ENCODE assay signal across 18 mouse cellular contexts in the genomic region with DNA sequence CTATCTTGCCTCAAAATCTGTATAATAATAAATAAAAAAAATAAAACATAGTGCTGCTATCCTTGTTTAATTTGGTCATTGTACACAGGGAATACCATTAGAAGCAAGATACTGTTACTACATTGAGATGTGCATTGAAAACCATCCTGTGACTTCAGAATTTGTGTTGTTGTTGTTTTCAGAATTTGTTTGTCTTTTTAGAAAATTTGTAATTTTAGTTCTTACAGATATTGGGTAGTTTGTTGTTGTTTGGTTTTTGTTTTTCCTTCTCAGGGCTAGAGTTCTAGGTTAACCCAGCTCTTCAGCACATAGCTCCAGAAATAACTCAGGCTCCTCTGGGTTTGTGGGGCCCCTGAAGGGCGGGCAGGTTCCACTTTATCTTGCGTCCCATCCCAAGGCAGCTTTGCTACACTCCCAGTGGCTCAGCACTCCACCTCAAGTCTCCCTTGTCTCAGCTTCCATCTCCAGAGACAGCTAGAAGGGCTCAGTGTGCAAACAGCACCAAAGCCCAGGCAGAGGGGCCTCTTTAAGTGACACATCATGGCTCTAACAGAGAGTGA. TPM values are rescaled to one million over a fixed set of nuclear protein-coding genes. Genes with fewer than 3 reads are reported as not detected.
A peak's percentile ranks its signal among the peaks of the same experiment; 100 is the strongest.
DNase-seq lines count a peak whose midpoint lies in the region; ATAC-seq and TF ChIP-seq lines count a peak whose summit lies in the region.
"Had no signal": no experiment of that assay in that cellular context is flagged by ENCODE, and none has a peak within 500 bp of the region (broad histone marks: within the 10 kb centered on the region; RNA-seq: fewer than 3 reads in every experiment).

No protein-coding gene starts in this region.

- H3K9me3 ChIP-seq in heart, embryonic 15.5 days (replicated peaks) = no peaks in the 10 kb centered on the region
- H3K9me3 ChIP-seq in G1E (replicated peaks) = no peaks in the 10 kb centered on the region
- H3K9me3 ChIP-seq in embryonic facial prominence, embryonic 10.5 days = no peaks in the 10 kb centered on the region
- H3K9me3 ChIP-seq in liver, embryonic 12.5 days (replicated peaks) = no peaks in the 10 kb centered on the region
- H3K9me3 ChIP-seq: forebrain, embryonic 13.5 days had no signal

- H3K4me1 ChIP-seq in heart, embryonic 15.5 days (replicated peaks) = peaks cover 55% of the 10 kb centered on the region
- H3K4me1 ChIP-seq in G1E (ENCODE audit: insufficient read depth, low read depth, low read length) = peaks cover 86% of the 10 kb centered on the region
- peaks cover 68% of the 10 kb centered on the region for H3K4me1 ChIP-seq in embryonic facial prominence, embryonic 10.5 days
- peaks cover 95% of the 10 kb centered on the region for H3K4me1 ChIP-seq in liver, embryonic 12.5 days

- no peak overlapping the region for H3K4me2 ChIP-seq in heart, embryonic 15.5 days
- peak overlapping the region; percentile 66 for H3K4me2 ChIP-seq in liver, embryonic 12.5 days
- H3K4me2 ChIP-seq: forebrain, embryonic 13.5 days; lung, embryonic 14.5 days had no signal

- ATAC-seq in heart, embryonic 15.5 days (replicated peaks; ENCODE audit: insufficient number of reproducible peaks, insufficient read depth, low FRiP score, low read depth) = no peak
- peak; percentile 59 for ATAC-seq in G1E (ENCODE audit: extremely low read depth, insufficient number of reproducible peaks, low FRiP score, poor library complexity, severe bottlenecking)
- ATAC-seq in liver, embryonic 12.5 days = peak; percentile 92
- ATAC-seq: forebrain, embryonic 13.5 days; midbrain, embryonic 16.5 days had no signal

- no peak for TF ChIP-seq CTCF in G1E (IDR thresholded peaks at IDR 0.05; ENCODE audit: low read depth, low read length)

- WGBS in heart, embryonic 15.5 days = 25% methylated on average over 2 of the region's 2 CpGs
- 15% methylated on average over 2 of the region's 2 CpGs for WGBS in embryonic facial prominence, embryonic 10.5 days
- WGBS in liver, embryonic 12.5 days (ENCODE audit: insufficient replicate concordance) = 8% methylated on average over 2 of the region's 2 CpGs

- DNase-seq in heart, postnatal 36 days = no peak
- no peak for DNase-seq in G1E (ENCODE audit: low spot score)
- peak; percentile 24 for DNase-seq in embryonic facial prominence, embryonic 10.5 days (ENCODE audit: low spot score)
- no peak for DNase-seq in cerebellum, postnatal 4 days (ENCODE audit: low spot score in 2 of 2)
- no peak for DNase-seq in layer of hippocampus, adult 18-20 months (ENCODE audit: low spot score in 2 of 2)
- DNase-seq in cerebellum, adult 9-11 months = no peak
- DNase-seq: cerebellum, postnatal 36 days; gastrocnemius, postnatal 25 days; lung, embryonic 14.5 days had no signal

- intact Hi-C loops in heart, postnatal 36 days (cut with DNase I) = loop anchor here (2.0 kb wide), 1 partner anchor 19 kb away; a partner anchor contains a TSS

- no peak overlapping the region for H3K9ac ChIP-seq in heart, embryonic 15.5 days
- peak overlapping the region; percentile 71 for H3K9ac ChIP-seq in liver, embryonic 12.5 days
- H3K9ac ChIP-seq: forebrain, embryonic 13.5 days; lung, embryonic 14.5 days had no signal

- no peaks in the 10 kb centered on the region for H3K27me3 ChIP-seq in heart, embryonic 15.5 days
- no peaks in the 10 kb centered on the region for H3K27me3 ChIP-seq in G1E (ENCODE audit: insufficient read depth, low read length)
- no peaks in the 10 kb centered on the region for H3K27me3 ChIP-seq in embryonic facial prominence, embryonic 10.5 days (replicated peaks; ENCODE audit: low read depth, poor library complexity, severe bottlenecking)
- H3K27me3 ChIP-seq in liver, embryonic 12.5 days (replicated peaks) = no peaks in the 10 kb centered on the region
- H3K27me3 ChIP-seq: forebrain, embryonic 13.5 days had no signal

- H3K36me3 ChIP-seq in heart, embryonic 15.5 days = peaks cover 16% of the 10 kb centered on the region
- H3K36me3 ChIP-seq in G1E (replicated peaks) = peaks cover 73% of the 10 kb centered on the region
- peaks cover 22% of the 10 kb centered on the region for H3K36me3 ChIP-seq in embryonic facial prominence, embryonic 10.5 days (replicated peaks)
- peaks cover 44% of the 10 kb centered on the region for H3K36me3 ChIP-seq in liver, embryonic 12.5 days

- H3K27ac ChIP-seq in heart, embryonic 15.5 days = peak overlapping the region; percentile 51
- peak overlapping the region; percentile 81 for H3K27ac ChIP-seq in embryonic facial prominence, embryonic 10.5 days (replicated peaks)
- H3K27ac ChIP-seq in liver, embryonic 12.5 days = peak overlapping the region; percentile 97
- H3K27ac ChIP-seq: forebrain, embryonic 13.5 days had no signal

- no peak overlapping the region for H3K4me3 ChIP-seq in heart, embryonic 15.5 days
- peak overlapping the region; percentile 48; the same call in 1 of the 2 replicates for H3K4me3 ChIP-seq in G1E (ENCODE audit: low read depth, low read length)
- peak overlapping the region; percentile 38 for H3K4me3 ChIP-seq in embryonic facial prominence, embryonic 10.5 days
- H3K4me3 ChIP-seq in liver, embryonic 12.5 days = peak overlapping the region; percentile 27
- H3K4me3 ChIP-seq: forebrain, embryonic 13.5 days had no signal

RNA-seq across cellular contexts. Expression of a gene that starts 18.9 kb away (rescaled TPM):
- 31.5 and 42.8 TPM in 2 replicates for polyA plus RNA-seq in heart, embryonic 15.5 days (2015; fragmentation: Nextera tagmentation; extraction: Ambion mirVana)
- total RNA-seq in heart, postnatal 36 days (2021) = 10 to 100 TPM; 34.3 TPM
- total RNA-seq in G1E (2014; fragmentation: Nextera tagmentation) = 62.3 and 72.9 TPM in 2 replicates
- total RNA-seq in G1E (2017) = 185 and 189 TPM in 2 replicates
- polyA plus RNA-seq in G1E (2012) = 89.8 and 107 TPM in 2 replicates
- polyA plus RNA-seq in embryonic facial prominence, embryonic 10.5 days (2016; fragmentation: Nextera tagmentation; extraction: Ambion mirVana) = 33.8 and 34.5 TPM in 2 replicates
- 44.3 and 45.0 TPM in 2 replicates for polyA plus RNA-seq in liver, embryonic 12.5 days (2016; fragmentation: Nextera tagmentation; extraction: Ambion mirVana)
- total RNA-seq in layer of hippocampus, adult 18-20 months (2021) = 10 to 100 TPM; 25.2 to 29.2 TPM

RNA-seq across cellular contexts. Expression of a gene that starts 49.4 kb away (rescaled TPM):
- not detected in 2 replicates for polyA plus RNA-seq in heart, embryonic 15.5 days (2015; fragmentation: Nextera tagmentation; extraction: Ambion mirVana)
- total RNA-seq in heart, postnatal 36 days (2021) = under 1 TPM in 1 of 2 experiments, not detected in 1; 0.27 TPM
- total RNA-seq in G1E (2014; fragmentation: Nextera tagmentation) = not detected in 2 replicates
- total RNA-seq in G1E (2017) = not detected in 2 replicates
- not detected in 2 replicates for polyA plus RNA-seq in G1E (2012)
- not detected in 2 replicates for polyA plus RNA-seq in embryonic facial prominence, embryonic 10.5 days (2016; fragmentation: Nextera tagmentation; extraction: Ambion mirVana)
- polyA plus RNA-seq in liver, embryonic 12.5 days (2016; fragmentation: Nextera tagmentation; extraction: Ambion mirVana) = not detected in 2 replicates
- total RNA-seq in layer of hippocampus, adult 18-20 months (2021) = under 1 TPM in 1 of 2 experiments, not detected in 1; 0.32 TPM
- total RNA-seq: adrenal gland, postnatal 4 days; neutrophil, adult 5-6 weeks had no signal
- polyA plus RNA-seq: CD4-positive, CD25-positive, alpha-beta regulatory T cell, adult 4 months; forebrain, embryonic 13.5 days; inflammation-experienced regulatory T-cells, adult 6 months; lung, embryonic 14.5 days; small intestine, adult 2 months had no signal

RNA-seq across cellular contexts. Expression of a gene that starts 56.0 kb away (rescaled TPM):
- 17.5 and 22.9 TPM in 2 replicates for polyA plus RNA-seq in heart, embryonic 15.5 days (2015; fragmentation: Nextera tagmentation; extraction: Ambion mirVana)
- 10 to 100 TPM in 1 of 2 experiments, 1 to 10 TPM in 1; 8.2 to 10.5 TPM for total RNA-seq in heart, postnatal 36 days (2021)
- total RNA-seq in G1E (2014; fragmentation: Nextera tagmentation) = 18.0 and 21.3 TPM in 2 replicates
- 26.2 and 27.6 TPM in 2 replicates for total RNA-seq in G1E (2017)
- polyA plus RNA-seq in G1E (2012) = 31.1 and 36.5 TPM in 2 replicates
- 42.9 and 44.8 TPM in 2 replicates for polyA plus RNA-seq in embryonic facial prominence, embryonic 10.5 days (2016; fragmentation: Nextera tagmentation; extraction: Ambion mirVana)
- polyA plus RNA-seq in liver, embryonic 12.5 days (2016; fragmentation: Nextera tagmentation; extraction: Ambion mirVana) = 27.4 and 27.9 TPM in 2 replicates
- total RNA-seq in layer of hippocampus, adult 18-20 months (2021) = 10 to 100 TPM; 24.3 to 28.0 TPM
